Mouse (Mus musculus): ENCODE results near the gene Cela2a.
"Not testable (repeated sequence)": the region's sequence is repeated elsewhere in the genome, so short reads cannot be mapped to it uniquely, and the experiment has no call there.

Gene Cela2a

DNA sequence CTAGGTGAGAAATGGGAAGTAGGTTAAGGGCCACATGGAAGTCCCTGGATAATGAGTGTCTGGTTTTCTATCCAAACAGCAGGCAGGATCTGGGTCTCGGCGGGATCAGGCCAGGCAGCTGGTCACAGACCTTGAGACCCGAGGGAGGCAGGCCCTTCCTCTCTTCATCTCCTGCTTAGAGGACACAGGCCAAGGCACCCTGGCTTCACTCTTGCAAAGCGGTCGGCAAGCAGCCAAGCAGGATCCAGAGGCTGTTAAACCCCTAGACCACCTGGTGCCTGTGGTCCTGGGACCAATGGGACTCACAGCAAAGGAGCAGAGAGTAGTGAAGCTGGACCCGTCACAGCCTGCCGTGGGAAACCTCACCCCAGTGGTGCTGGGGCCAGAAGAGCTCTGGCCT, 29.6 kb downstream of the Cela2a start:
- no peak for DNase-seq

DNA sequence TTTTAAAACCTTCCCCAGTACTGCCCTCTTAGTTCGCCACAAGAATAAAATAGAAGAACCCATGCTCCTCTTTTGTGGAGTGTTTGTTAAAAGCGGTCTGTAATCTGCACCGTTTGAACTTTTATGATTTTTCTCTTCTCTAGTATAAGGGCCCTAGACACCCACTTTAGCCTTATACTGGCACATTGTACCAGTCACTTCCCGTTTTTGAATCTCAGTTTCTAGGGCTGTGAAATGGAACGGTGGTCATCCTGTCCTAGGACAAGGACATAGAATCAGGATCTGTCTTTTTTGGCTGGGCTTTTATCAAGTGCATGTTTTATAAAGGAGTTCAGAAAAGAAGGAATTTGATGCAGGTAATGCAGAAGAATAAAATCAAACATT, 31.8 kb downstream of the Cela2a start:
- DNase-seq, result no peak

DNA sequence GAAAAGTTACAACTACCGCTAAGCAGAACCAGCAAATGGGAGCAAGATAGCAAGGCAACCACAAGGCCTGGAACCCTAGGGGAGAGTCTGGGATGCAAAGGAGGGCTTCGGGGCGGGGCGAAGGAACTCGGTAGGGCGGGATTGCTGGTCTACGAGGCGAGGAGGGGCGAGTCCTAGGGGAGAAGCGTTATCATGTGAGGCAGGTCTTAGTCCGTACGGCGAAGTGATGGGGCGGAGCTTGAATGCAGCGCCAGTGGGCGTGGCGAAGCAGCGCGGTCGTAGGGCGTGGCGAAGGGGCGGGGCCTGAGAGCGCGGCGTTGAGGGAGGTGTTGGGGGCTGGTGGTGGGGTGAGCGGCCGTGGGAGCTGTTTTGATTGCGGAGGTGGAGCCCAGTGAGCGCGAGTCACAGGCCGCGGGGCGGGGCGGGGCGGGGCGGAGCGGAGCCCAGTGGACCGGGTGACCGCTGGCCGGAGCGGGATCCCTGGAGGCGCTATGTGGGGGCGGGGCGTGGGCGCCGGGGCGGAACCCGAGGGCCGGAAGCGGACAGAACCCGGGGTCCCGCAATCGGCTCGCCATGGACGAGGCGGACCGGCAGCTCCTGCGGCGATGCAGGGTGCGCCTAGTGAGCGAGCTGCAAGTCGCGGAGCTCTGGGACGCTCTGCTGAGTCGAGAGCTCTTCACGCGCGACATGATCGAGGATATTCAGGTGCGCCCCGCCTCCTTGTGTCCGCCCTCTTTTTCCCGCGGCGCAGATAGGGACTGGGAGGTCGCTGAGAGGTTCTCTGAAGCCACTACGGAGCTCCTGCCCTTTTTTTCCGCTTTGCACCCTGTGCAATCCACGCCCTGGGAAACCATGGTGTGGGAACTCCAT, 32.4 kb downstream of the Cela2a start, which contains the start of gene Casp9:
Casp9 (plus strand) TSS at position 331 of the 870 bp plus-strand sequence.
- DNase-seq, result peak; percentile 97

DNA sequence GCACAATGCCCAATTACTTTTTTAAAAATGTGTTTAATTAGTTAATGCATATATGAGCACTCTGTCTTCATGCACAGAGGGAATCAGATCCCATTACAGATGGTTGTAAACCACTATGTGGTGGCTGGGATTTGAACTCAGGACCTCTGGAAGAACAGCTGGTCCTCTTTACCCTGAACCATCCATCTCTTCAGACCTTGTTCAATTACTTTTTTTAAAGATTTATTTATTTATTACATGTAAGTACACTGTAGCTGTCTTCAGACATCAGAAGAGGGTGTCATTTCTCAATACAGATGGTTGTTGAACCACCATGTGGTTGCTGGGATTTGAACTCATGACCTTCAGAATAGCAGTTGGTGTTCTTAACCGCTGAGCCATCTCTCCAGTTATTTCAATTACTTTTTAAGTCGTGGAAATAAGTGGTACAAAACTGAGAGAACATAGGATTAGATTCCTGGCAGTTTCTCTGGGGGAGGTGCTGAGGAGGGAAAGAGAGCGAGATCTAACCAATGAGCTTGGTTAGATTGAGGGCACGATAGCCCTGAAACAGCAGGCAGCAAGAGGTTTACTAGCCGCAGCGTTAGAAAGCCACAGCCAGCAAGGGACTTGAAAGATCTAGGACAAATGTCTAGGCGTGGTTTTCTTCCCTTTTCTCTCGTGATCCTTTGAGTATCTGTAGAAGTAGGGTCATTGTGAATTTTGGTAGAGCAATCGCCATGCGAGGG, 33.2 kb downstream of the Cela2a start:
- DNase-seq, result no peak

DNA sequence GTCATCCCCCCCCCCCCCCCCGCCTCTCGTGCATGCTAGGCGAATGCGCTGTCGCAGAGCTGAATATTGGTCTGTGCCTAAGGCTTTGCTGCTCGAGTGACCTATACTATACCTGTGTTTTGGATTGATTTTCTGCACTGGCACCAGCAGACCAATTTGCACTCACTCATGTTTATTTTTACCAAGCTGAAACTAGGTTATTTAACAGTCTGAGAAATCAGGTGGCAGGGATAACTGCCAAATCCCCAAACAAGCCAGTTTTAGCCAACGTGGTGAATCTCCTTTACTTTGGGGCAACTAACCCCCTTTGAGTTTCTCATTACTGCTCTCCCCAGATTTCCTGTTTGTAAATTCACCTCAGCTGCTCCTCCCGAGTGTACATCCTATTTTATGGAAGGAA, 34.0 kb downstream of the Cela2a start:
- DNase-seq, result no peak

DNA sequence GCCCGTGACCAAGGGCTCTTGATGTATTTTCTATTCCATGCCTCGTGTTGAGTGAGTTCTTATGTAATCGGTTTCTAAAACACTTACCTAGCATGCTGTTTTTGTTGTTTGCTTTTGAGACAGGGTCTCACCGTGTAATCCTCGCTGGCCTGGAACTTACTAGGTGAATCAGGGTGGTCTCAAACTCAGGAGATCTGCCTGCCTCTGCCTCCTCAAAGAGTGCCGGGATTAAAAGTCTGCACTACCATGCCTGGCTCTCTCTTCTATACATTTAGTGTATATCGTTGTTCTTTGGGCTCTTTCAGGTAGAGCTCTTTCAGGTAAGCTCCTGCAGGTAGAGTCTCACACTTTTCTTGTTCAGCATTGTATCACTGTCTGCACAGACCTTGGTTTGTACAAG, 34.5 kb downstream of the Cela2a start:
- DNase-seq, result no peak

DNA sequence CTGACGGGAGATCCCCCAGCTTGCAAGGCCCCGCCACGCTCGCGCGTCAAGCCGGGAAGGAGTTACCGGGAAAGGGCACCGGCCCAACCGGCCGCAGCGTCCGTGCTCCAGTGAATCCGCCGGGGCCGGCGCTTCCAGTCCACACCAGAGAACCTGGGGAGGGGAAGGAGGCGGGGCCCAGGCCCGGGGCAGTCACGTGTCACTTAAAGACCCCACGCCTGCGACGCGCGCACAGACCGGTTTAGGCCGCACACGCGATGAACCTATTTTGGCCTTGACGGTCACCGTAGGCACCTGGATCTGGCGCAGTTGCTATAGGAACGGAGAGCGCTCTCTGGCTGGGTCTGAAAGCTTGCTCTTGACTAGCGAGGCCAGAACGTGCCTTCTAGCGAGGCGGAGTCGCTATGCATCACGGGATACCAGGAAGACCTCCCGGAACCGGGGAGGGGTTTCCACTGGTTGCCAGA, 35.4 kb downstream of the Cela2a start, which contains the start of gene Dnajc16:
Dnajc16 (minus strand) TSS at position 408 of the 467 bp plus-strand sequence.
- peak; percentile 99 for DNase-seq

DNA sequence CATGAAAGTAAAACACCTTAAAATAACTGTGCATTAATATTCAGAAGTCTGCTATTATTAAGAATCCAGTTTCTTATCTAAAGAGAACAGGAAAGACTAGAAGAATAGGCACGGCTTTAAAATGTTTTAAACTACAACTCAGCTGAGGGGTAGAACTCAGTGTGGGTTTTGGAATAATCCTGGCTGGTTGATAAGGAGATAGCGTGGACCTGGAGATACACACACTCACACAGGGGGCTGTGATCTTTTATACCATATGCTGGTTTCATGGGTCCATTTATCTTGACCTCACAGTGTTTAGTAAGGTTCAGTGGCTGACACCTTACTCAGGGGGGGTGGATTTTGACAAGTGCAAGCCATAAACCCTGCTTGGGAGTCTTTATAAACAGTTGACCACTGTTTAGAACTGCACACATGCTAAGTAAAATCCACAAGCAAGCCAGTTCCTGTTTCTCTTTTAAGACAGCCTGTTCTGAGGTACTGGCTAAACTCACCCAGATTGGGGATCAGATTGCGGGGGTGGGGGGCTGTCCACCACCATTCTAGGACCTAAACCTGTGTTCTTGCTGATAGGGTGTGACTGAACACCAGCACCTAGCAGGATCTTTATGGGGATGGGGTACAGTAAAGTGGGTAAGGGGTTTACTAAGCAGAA, 36.3 kb downstream of the Cela2a start:
- no peak for DNase-seq

DNA sequence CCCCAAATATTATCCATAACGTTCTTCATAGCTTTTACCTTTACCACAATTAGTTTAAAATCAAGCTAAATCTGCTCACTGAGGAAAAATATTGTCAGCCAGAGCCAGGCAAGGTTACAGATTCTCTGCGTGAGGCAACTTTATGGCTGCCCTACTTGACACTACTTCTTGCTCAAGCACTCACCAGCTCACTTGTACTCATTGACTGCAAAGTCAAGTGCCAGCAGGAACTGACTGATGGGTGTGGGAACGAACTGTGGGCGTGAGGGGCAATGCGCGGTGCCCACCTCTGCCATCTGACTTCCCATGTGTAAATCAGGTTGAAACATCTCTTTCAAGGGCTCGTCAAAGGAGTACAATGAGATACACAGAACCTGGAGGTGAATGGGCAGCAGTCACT, 38.5 kb downstream of the Cela2a start:
- no peak for DNase-seq

DNA sequence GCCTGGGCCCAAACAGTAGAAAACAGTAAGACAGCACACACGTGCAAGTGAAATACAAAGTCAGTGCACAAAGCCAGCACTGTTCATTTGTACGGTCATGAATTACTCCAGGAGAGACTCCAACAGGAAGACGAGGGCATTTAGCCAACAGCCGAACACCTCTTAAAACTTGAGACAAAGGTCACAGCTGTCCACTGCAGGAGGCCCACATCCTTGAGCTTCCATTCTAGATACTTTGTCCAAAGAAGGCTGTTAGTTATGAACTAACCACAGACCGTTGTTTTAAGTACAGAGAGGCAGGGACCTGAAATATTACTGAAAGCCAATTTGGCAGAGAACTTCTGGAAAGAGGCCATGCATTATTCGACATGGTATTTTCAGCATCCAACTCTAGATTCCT, 38.9 kb downstream of the Cela2a start:
- no peak for DNase-seq

DNA sequence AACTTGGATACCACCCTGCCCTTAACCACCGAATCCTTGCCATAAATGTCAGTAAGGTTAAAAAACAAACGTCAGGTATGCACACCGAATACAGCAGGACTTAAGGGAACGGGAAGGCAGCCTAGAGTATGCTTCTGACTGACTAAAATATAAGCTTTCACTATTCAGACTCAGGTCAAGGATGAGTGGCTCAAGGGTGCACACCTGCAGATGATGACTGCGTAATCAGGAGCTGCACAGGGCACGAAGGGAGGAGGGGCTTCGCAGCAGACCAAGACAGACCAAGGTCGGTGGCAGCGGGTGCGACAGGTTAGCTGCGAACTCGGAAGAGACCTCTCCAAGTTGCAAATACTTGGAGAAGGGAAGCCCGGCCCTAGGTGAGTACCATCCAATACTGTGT, 39.8 kb downstream of the Cela2a start:
- DNase-seq, result no peak

DNA sequence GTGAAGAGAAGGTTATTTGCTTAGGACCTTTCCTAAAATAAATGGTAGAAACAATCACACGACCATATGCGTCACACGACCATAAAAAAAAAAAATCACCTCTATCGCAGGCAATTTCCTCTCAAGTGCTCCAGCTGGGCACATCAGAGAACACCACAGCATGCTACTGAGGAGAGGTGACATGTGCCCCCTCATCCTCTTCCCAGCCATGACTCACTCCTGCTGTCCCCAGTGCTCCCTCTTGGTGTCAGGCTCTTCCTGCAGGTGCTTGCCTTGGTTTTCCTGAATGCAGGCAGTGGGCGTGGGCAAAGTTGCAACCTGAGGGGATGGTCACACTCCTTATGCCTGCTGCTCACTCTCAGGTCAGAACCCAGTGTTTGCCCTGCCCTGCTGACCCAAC, 41.1 kb downstream of the Cela2a start:
- no peak for DNase-seq

DNA sequence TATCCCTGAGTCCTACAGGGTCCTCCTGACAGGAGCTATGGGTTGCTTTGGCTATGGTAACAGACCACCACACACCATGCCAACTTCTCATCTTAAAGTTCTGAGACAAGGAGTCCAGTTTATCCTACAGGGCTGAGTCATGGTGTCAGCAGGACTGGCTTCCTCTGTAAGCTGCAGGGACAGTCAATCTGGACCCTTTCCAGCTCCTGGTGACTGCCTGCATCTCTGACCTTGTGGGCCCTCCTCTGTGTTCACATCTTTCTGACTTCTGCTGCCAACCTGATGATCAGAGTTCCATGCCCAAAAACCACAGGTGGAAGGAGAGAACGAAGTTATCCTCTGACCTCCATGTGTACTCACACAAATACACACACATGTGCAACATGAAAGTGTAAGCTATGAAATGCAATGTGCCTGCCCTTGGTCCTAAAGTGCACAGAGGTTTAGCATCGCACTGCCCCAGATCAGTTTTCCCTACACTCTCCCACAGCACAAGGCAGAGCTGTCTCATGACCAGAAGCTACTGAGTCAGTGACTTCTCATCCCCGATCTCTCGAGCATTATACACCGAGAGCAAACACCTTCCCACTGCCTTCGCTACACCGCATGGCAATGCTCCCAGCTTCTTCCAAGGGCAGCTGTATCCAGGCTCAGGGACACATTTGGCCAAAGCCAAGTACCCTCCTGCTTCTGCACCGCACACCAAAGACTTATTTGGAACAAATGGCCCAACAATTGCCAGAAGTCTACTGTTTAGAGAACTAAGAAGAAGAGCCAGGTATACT, 44.6 kb downstream of the Cela2a start:
- DNase-seq, result no peak

DNA sequence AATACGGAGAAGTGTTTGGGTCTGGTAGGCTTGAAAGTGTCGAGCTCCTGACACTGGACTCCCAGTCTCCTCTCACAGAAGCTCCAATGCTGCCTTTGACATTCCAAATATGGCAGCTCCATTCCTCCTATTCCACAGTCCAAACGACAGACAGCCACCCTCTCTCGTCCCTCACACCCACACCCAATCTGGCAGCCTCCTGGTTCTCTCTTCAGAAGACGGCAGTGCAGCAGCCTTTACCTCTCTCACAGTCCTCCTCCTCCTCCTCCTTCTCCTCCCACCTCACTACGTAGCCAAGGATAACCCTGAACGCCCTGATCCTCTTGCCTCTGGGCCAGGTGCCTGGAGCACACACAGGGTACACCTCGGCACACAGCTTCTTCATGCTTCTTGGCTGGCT, 46.1 kb downstream of the Cela2a start:
- peak; percentile 83 for DNase-seq

DNA sequence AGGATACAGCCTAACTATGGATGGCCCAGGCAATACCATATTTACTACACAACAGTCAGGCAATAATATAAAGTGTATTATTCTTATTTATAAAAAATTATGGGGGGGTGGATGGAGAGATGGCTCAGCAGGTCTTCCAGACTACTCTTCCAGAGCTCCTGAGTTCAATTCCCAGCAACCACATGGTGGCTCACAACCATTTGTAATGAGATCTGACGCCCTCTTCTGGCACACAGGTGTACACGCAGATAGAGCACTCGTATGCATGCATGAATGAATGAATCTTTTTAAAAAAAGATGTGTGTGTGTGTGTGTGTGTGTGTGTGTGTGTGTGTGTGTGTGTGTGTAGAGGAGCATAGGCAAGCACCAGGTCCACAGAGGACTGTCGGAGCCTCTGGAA, 52.9 kb downstream of the Cela2a start:
- not testable (repeated sequence) for DNase-seq

DNA sequence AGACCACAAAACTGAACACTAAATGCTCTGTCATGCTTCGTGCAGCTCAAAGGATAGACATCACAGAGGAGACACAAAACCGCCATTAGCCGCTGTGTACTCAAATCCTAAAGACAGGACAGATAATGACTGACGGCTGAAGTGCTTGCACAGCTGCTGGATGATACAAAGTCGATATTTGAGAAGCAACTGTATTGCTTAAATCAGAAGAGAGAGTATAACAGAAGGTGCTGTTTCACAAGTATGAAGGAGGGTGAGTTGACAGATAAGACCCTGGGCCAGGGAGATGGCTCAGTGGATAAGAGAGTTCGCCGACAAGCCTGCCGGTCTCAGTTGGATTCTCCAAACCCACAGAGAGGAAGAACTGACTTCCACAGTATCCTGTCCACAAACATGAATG, 54.1 kb downstream of the Cela2a start:
- no peak for DNase-seq

DNA sequence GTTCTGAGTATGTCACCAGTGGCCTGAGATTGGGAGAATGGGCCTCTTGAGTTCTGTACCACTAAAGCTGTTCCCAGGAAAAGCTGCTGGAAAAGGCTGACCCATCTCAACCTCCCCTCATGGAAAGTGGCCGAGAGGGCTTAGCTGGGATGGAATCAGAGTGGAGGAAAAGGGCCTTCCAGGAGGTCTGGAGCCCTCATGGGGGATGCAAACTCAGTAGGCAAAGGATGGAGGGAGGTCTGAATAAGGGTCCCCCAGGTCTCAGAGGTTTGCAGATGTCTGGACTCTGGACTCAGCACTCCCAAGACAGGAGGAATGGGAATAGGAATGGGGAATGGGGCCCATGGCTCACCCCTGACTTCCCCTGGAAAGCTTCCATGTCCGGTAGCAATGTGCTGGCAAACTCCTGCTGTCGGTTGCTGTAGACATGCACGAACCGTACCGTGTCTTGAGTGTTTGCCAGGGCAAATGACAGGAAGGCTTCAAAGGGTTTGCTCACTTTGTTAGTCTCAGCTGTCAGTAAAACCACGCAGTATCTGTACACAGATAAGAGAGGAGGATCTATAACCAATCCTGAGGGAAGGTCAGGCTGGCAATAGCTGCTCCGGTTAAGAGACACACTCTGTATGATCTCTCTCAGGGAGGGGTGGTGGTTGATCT, 56.3 kb downstream of the Cela2a start:
- no peak for DNase-seq

DNA sequence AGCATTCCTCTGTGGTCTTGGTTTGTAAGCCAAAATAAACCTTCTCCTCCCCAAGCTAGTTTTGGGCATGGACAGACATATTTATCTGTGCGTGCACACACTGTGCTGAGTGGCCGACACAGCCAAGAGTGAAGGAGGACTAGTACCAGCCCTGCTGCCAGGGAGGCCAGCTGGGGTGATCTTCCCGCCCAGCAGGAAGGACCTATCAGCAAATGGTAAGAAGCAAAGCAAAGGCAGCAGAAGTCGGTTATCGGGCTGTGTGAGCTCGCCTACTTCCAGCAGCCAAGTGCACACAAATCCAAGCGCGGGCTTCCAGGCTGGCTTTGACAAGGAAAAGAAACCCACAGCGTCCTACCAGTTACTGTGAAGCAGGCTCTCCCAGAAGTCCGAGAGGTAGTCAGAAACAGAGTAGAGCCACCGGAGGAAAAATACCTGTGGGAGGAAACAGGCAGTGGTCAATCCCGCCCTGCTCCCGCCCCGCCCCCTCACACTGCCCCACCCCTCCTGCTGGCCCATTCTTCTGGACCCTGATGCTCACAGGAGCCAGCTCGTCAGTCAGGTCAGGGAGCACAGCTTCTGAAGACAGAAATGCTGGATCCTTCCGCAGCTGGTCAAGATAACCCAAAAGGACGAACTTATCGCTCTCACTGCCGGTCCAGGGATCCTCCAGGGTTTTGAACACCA, 58.5 kb downstream of the Cela2a start:
- peak; percentile 66 for DNase-seq

DNA sequence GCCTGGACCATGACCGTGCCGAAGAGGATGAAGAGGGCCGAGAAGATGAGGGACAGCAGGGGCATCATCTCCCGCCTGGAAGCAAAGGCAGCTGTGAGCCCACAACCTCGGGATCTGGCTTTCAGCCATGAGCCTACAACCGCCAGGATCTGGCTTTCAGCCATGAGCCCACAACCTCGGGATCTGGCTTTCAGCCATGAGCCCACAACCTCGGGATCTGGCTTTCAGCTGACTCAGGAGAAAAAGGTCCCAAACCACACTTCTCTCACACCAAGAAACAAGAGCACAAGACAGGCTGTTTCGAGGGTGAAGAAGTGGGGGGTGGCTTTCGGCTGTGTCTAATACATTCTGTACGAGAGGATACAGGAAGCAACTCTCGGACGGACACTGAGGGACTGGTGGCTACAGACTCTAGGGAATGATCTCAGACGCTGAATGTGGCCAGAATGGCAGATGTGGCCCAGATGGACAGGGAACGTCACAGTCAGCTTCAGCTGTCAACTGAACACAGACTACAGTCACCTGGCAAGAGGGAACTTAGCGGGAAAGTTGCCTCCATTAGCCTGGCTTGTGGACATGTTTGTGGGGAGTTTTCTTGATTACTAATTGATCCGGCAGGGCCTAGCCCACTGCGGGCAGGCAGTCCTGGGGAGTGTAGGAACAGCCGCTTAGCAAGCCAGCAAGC, 59.1 kb downstream of the Cela2a start:
- DNase-seq, result peak; percentile 42

DNA sequence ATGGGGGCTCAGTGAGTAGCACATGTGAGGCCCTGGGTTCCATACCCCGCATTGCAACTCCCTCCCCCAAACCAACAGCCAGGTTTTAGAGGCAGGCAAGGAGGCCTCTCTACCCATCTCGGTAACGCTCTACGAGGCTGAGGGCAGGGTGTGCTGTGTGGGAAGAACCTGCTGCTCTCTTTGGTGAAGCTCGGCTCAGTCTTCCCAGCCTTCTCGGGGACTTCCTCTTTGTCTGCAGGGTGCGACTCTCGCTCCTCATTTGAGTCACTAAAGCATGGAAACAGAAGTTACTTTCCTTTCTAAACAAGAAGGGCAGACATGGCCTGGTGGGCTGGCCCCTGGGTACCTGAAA, 59.7 kb downstream of the Cela2a start:
- DNase-seq, result peak; percentile 78

DNA sequence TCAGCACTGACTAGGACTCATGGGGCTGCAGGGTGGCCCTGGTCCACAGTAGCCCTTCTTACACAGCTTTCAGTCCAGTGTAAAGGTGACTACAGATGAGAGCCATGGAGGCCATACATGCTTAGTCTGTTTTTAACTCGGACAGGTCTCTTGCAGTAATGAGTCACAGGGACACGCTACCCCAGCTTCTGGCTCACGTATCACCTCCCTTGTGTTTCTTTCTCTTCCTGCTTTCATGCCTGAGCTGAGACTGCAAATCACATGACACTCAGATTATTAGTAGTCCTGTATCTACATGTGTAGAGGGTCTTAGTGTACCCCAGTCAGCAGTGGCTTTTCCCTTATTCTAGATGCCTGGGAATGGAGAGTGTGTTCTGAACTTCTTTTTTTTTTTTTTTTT, 61.0 kb downstream of the Cela2a start:
- no peak for DNase-seq
